ENCODE assay signal across 9 mouse cellular contexts in the genomic region with DNA sequence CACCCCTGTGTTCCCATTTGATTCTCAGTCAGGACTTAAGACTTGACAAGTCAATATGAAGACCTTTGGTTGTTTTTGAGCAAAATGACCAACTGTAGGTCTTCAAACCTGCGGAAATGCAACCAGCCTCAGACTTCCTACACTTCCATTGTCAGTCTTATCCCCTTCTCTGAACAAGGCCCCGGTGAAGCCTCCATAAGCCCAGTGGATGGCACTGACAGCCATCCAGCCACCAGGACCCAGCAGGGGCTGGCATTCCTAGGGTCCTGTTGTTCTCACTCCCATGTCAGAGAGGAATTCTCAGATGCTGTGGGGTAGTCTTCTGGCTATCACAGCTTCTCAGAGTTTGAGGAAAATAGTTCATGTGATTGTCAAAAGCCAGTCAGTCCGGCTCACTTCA. TPM values are rescaled to one million over a fixed set of nuclear protein-coding genes. Genes with fewer than 3 reads are reported as not detected.
DNase-seq lines count a peak whose midpoint lies in the region; ATAC-seq and TF ChIP-seq lines count a peak whose summit lies in the region.
"Had no signal": no experiment of that assay in that cellular context is flagged by ENCODE, and none has a peak within 500 bp of the region (broad histone marks: within the 10 kb centered on the region; RNA-seq: fewer than 3 reads in every experiment).

No protein-coding gene starts in this region.

- H3K9me3 ChIP-seq in heart, embryonic 15.5 days (replicated peaks) = no peaks in the 10 kb centered on the region
- H3K9me3 ChIP-seq in G1E (replicated peaks) = no peaks in the 10 kb centered on the region
- no peaks in the 10 kb centered on the region for H3K9me3 ChIP-seq in forebrain, embryonic 14.5 days (replicated peaks; ENCODE audit: control insufficient read depth, low read length)
- no peaks in the 10 kb centered on the region for H3K9me3 ChIP-seq in liver, postnatal 0 days (ENCODE audit: low read length)

- H3K4me2 ChIP-seq in heart, embryonic 15.5 days = peak overlapping the region; percentile 86
- H3K4me2 ChIP-seq in forebrain, embryonic 14.5 days (ENCODE audit: low read length) = peak overlapping the region; percentile 90
- H3K4me2 ChIP-seq in liver, postnatal 0 days (ENCODE audit: low read depth, low read length) = peak overlapping the region; percentile 75

- peak overlapping the region; percentile 94 for H3K9ac ChIP-seq in heart, embryonic 15.5 days
- peak overlapping the region; percentile 96 for H3K9ac ChIP-seq in forebrain, embryonic 14.5 days (ENCODE audit: low read length)
- peak overlapping the region; percentile 93 for H3K9ac ChIP-seq in liver, postnatal 0 days (replicated peaks)

- WGBS in heart, embryonic 15.5 days = 47% methylated on average over 3 of the region's 3 CpGs
- 50% methylated on average over 3 of the region's 3 CpGs for WGBS in forebrain, embryonic 14.5 days
- WGBS in liver, postnatal 0 days (ENCODE audit: insufficient replicate concordance) = 53% methylated on average over 3 of the region's 3 CpGs

- peaks cover 33% of the 10 kb centered on the region for H3K36me3 ChIP-seq in heart, embryonic 15.5 days
- peaks cover 45% of the 10 kb centered on the region for H3K36me3 ChIP-seq in G1E (replicated peaks)
- H3K36me3 ChIP-seq in forebrain, embryonic 14.5 days (ENCODE audit: control insufficient read depth, insufficient read depth, low read length) = peaks cover 41% of the 10 kb centered on the region
- peaks cover 29% of the 10 kb centered on the region for H3K36me3 ChIP-seq in liver, postnatal 0 days (replicated peaks; ENCODE audit: insufficient read depth, low read length)

- TF ChIP-seq EP300 in liver, postnatal 0 days (IDR thresholded peaks at IDR 0.05; ENCODE audit: low read depth) = no peak

- no peaks in the 10 kb centered on the region for H3K27me3 ChIP-seq in heart, embryonic 15.5 days
- no peaks in the 10 kb centered on the region for H3K27me3 ChIP-seq in G1E (ENCODE audit: insufficient read depth, low read length)
- no peaks in the 10 kb centered on the region for H3K27me3 ChIP-seq in forebrain, embryonic 14.5 days (replicated peaks; ENCODE audit: control insufficient read depth, insufficient read depth, low read length)
- no peaks in the 10 kb centered on the region for H3K27me3 ChIP-seq in liver, postnatal 0 days (ENCODE audit: insufficient read depth, low read length)
- H3K27me3 ChIP-seq: Patski had no signal

- no peak for TF ChIP-seq CTCF in G1E (IDR thresholded peaks at IDR 0.05; ENCODE audit: low read depth, low read length)
- no peak for TF ChIP-seq CTCF in liver, postnatal 0 days (IDR thresholded peaks at IDR 0.05; ENCODE audit: low read depth)

- DNase-seq in heart, adult 18-20 months = no peak
- peak; percentile 3 for DNase-seq in G1E (ENCODE audit: low spot score)
- peak; percentile 1 for DNase-seq in forebrain, embryonic 14.5 days (ENCODE audit: low spot score)
- DNase-seq in liver, postnatal 0 days = no peak
- DNase-seq in frontal cortex, postnatal 36 days (ENCODE audit: low spot score in 2 of 2) = no peak
- DNase-seq in adrenal gland, postnatal 25 days = no peak

- H3K27ac ChIP-seq in heart, embryonic 15.5 days = no peak overlapping the region; the same call in 1 of the 2 replicates
- H3K27ac ChIP-seq in forebrain, embryonic 14.5 days (ENCODE audit: low read depth, low read length) = peak overlapping the region; percentile 98; the same call in 1 of the 2 replicates
- peak overlapping the region; percentile 94; the same call in 1 of the 2 replicates for H3K27ac ChIP-seq in liver, postnatal 0 days (ENCODE audit: low read depth)

- peaks cover 16% of the 10 kb centered on the region for H3K4me1 ChIP-seq in heart, embryonic 15.5 days (replicated peaks)
- peaks cover 29% of the 10 kb centered on the region for H3K4me1 ChIP-seq in G1E (ENCODE audit: insufficient read depth, low read depth, low read length)
- peaks cover 11% of the 10 kb centered on the region for H3K4me1 ChIP-seq in forebrain, embryonic 14.5 days (ENCODE audit: control insufficient read depth, insufficient read depth, low read length)
- peaks cover 12% of the 10 kb centered on the region for H3K4me1 ChIP-seq in liver, postnatal 0 days (ENCODE audit: insufficient read depth)

- H3K4me3 ChIP-seq in heart, embryonic 15.5 days = peak overlapping the region; percentile 97
- peak overlapping the region; percentile 86 for H3K4me3 ChIP-seq in G1E (ENCODE audit: low read depth, low read length)
- peak overlapping the region; percentile 86 for H3K4me3 ChIP-seq in forebrain, embryonic 14.5 days (ENCODE audit: low read depth, low read length)
- H3K4me3 ChIP-seq in liver, postnatal 0 days (ENCODE audit: low read depth, low read length) = peak overlapping the region; percentile 92

- no peak for ATAC-seq in heart, embryonic 15.5 days (replicated peaks; ENCODE audit: insufficient number of reproducible peaks, insufficient read depth, low FRiP score, low read depth)
- ATAC-seq in G1E (ENCODE audit: extremely low read depth, insufficient number of reproducible peaks, low FRiP score, poor library complexity, severe bottlenecking) = no peak
- no peak for ATAC-seq in forebrain, embryonic 14.5 days
- ATAC-seq in liver, postnatal 0 days = no peak
- no peak for ATAC-seq in granulocyte monocyte progenitor cell, adult 5-6 weeks (replicated peaks; ENCODE audit: poor library complexity, severe bottlenecking)

RNA-seq across cellular contexts. Expression of gene Zfp282, which starts 1.6 kb away (rescaled TPM):
- polyA plus RNA-seq in heart, embryonic 15.5 days (2015; fragmentation: Nextera tagmentation; extraction: Ambion mirVana) = 7.6 and 10.8 TPM in 2 replicates
- total RNA-seq in heart, adult 18-20 months (2021) = 1 to 10 TPM; 4.4 to 4.5 TPM
- total RNA-seq in G1E (2014; fragmentation: Nextera tagmentation) (11.1 and 14.3 TPM in 2 replicates), G1E (2017) (13.3 and 13.6 TPM in 2 replicates)
- polyA plus RNA-seq in G1E (2012) = 24.6 and 24.9 TPM in 2 replicates
- polyA plus RNA-seq in forebrain, embryonic 14.5 days (2014; fragmentation: Nextera tagmentation; extraction: Ambion mirVana) = 12.5 and 18.0 TPM in 2 replicates
- 2.0 and 2.4 TPM in 2 replicates for polyA plus RNA-seq in liver, postnatal 0 days (2015; fragmentation: Nextera tagmentation; extraction: Ambion mirVana)
- 13.2 and 15.6 TPM in 2 replicates for total RNA-seq in adrenal gland, postnatal 25 days (2021)
- total RNA-seq in granulocyte monocyte progenitor cell, adult 5-6 weeks (2014; fragmentation: Nextera tagmentation) = 10.0 and 11.3 TPM in 2 replicates
- total RNA-seq in granulocyte monocyte progenitor cell, adult 5-6 weeks (2017) = 12.0 and 14.2 TPM in 2 replicates

RNA-seq across cellular contexts. Expression of gene Zfp212, which starts 41.7 kb away (rescaled TPM):
- 9.8 and 10.1 TPM in 2 replicates for polyA plus RNA-seq in heart, embryonic 15.5 days (2015; fragmentation: Nextera tagmentation; extraction: Ambion mirVana)
- total RNA-seq in heart, adult 18-20 months (2021) = 1 to 10 TPM; 7.4 to 8.8 TPM
- total RNA-seq in G1E (2014; fragmentation: Nextera tagmentation) = 11.1 and 11.4 TPM in 2 replicates
- total RNA-seq in G1E (2017) = 7.6 and 8.2 TPM in 2 replicates
- 14.0 and 16.5 TPM in 2 replicates for polyA plus RNA-seq in G1E (2012)
- polyA plus RNA-seq in forebrain, embryonic 14.5 days (2014; fragmentation: Nextera tagmentation; extraction: Ambion mirVana) = 12.1 and 14.0 TPM in 2 replicates
- 4.0 and 5.1 TPM in 2 replicates for polyA plus RNA-seq in liver, postnatal 0 days (2015; fragmentation: Nextera tagmentation; extraction: Ambion mirVana)
- total RNA-seq in adrenal gland, postnatal 25 days (2021) = 18.9 and 19.2 TPM in 2 replicates
- 8.3 and 13.9 TPM in 2 replicates for total RNA-seq in granulocyte monocyte progenitor cell, adult 5-6 weeks (2014; fragmentation: Nextera tagmentation)
- total RNA-seq in granulocyte monocyte progenitor cell, adult 5-6 weeks (2017) = 7.3 and 11.5 TPM in 2 replicates

RNA-seq across cellular contexts. Expression of gene Zfp398, which starts 43.1 kb away (rescaled TPM):
- 4.0 and 5.8 TPM in 2 replicates for polyA plus RNA-seq in heart, embryonic 15.5 days (2015; fragmentation: Nextera tagmentation; extraction: Ambion mirVana)
- total RNA-seq in heart, adult 18-20 months (2021) = 1 to 10 TPM; 5.6 to 6.0 TPM
- total RNA-seq in G1E (2014; fragmentation: Nextera tagmentation) (27.5 and 32.3 TPM in 2 replicates), G1E (2017) (12.6 and 15.7 TPM in 2 replicates)
- polyA plus RNA-seq in G1E (2012) = 4.1 and 4.6 TPM in 2 replicates
- polyA plus RNA-seq in forebrain, embryonic 14.5 days (2014; fragmentation: Nextera tagmentation; extraction: Ambion mirVana) = 9.1 and 15.4 TPM in 2 replicates
- polyA plus RNA-seq in liver, postnatal 0 days (2015; fragmentation: Nextera tagmentation; extraction: Ambion mirVana) = 1.4 and 1.6 TPM in 2 replicates
- 16.7 and 19.4 TPM in 2 replicates for total RNA-seq in adrenal gland, postnatal 25 days (2021)
- total RNA-seq in granulocyte monocyte progenitor cell, adult 5-6 weeks (2014; fragmentation: Nextera tagmentation) = 27.9 TPM in 2 replicates
- 16.0 and 16.8 TPM in 2 replicates for total RNA-seq in granulocyte monocyte progenitor cell, adult 5-6 weeks (2017)

RNA-seq across cellular contexts. Expression of gene Zfp786, which starts 47.9 kb away (rescaled TPM):
- 1.1 and 1.8 TPM in 2 replicates for polyA plus RNA-seq in heart, embryonic 15.5 days (2015; fragmentation: Nextera tagmentation; extraction: Ambion mirVana)
- under 1 TPM; 0.52 to 0.85 TPM for total RNA-seq in heart, adult 18-20 months (2021)
- 2.7 and 9.3 TPM in 2 replicates for total RNA-seq in G1E (2014; fragmentation: Nextera tagmentation)
- 0.99 and 1.1 TPM in 2 replicates for total RNA-seq in G1E (2017)
- 0.20 and 0.26 TPM in 2 replicates for polyA plus RNA-seq in G1E (2012)
- polyA plus RNA-seq in forebrain, embryonic 14.5 days (2014; fragmentation: Nextera tagmentation; extraction: Ambion mirVana) = 10.6 and 12.7 TPM in 2 replicates
- polyA plus RNA-seq in liver, postnatal 0 days (2015; fragmentation: Nextera tagmentation; extraction: Ambion mirVana) = 0.28 and 0.51 TPM in 2 replicates
- total RNA-seq in adrenal gland, postnatal 25 days (2021) = 1.6 and 2.9 TPM in 2 replicates
- total RNA-seq in granulocyte monocyte progenitor cell, adult 5-6 weeks (2014; fragmentation: Nextera tagmentation) = 0.13 and 11.2 TPM in 2 replicates
- total RNA-seq in granulocyte monocyte progenitor cell, adult 5-6 weeks (2017) = 2.0 and 5.1 TPM in 2 replicates

Comparison
In these comparisons a context has a peak if more than half of its experiments do, and no peak if none do; other contexts are left out.
1. DNase-seq: peak in G1E (single experiment) and forebrain, embryonic 14.5 days (single experiment); none in heart, adult 18-20 months (0 of 2), liver, postnatal 0 days (single experiment), frontal cortex, postnatal 36 days (0 of 2) and adrenal gland, postnatal 25 days (single experiment).
2. Peak in every context shown above with its lines, with median percentiles within 50 percentile points of each other: H3K4me2 ChIP-seq, H3K4me3 ChIP-seq and H3K9ac ChIP-seq.